Mouse (Mus musculus) frontal cortex, adult (tissue): ENCODE measurements around the gene Palld.
A peak's percentile ranks its signal among the peaks of the same experiment; 100 is the strongest.

Source experiments
- ATAC-seq: cut with Nextera tagmentation; 2 replicates; pipeline ENCODE4 v1.9.2; 2017; ENCODE audit warnings: mild to moderate bottlenecking, moderate library complexity, mixed read lengths; ENCODE audit not compliant: low TSS enrichment

Gene Palld

DNA sequence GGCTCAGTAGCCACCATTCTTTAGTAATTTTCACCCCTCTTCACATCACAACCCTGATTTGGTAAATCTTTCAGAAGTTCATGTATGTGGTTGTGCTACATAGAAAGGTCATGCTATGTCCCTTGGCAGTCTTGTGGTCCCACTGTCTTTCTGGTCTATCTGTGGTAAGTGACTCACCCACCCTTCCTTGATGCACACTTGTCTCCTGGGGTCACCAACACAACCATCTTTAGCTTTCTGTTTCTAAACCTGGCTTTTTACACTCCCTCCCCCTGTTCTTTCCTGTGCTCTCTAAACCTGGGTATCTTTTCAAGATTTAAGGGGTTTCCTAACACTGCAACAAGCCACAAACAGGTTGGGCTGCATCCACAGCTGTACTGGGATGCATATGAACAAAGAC is 345.5 kb downstream of the Palld start:
- ATAC-seq: no peak

- ATAC-seq: no peak
These were observed 346.3 kb downstream of the Palld start for GRCm38 (mm10) chr8:61556219-61556618.

- no peak for ATAC-seq
These were observed 347.1 kb downstream of the Palld start for GRCm38 (mm10) chr8:61555343-61555742.

- ATAC-seq: peak; percentile 75
These were observed 349.6 kb downstream of the Palld start for GRCm38 (mm10) chr8:61552755-61553402.

- peak; percentile 65 for ATAC-seq
These were observed 350.3 kb downstream of the Palld start for GRCm38 (mm10) chr8:61552221-61552620.

- ATAC-seq: no peak
These were observed 352.3 kb downstream of the Palld start for GRCm38 (mm10) chr8:61550006-61550748.

DNA sequence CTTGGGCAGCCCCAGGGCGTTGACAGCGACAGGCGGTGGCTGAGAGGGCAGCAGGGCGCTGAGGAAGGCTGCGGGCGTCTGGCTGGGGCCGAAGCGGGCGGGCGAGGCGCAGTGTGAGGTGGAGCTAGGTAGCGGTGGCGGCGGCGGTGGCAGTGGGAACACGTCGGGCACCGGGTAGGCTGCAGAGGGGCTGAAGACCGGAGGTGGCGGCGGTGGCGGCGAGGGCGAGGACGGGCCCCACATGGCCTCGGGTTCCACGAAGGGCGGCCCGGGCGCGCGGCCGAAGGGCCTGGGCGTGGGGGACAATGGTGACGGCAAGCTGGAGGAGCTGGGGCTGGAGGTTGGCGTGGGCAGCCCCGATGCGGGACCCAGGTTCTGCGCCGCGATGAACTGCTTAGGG is 352.9 kb downstream of the Palld start:
- no peak for ATAC-seq

DNA sequence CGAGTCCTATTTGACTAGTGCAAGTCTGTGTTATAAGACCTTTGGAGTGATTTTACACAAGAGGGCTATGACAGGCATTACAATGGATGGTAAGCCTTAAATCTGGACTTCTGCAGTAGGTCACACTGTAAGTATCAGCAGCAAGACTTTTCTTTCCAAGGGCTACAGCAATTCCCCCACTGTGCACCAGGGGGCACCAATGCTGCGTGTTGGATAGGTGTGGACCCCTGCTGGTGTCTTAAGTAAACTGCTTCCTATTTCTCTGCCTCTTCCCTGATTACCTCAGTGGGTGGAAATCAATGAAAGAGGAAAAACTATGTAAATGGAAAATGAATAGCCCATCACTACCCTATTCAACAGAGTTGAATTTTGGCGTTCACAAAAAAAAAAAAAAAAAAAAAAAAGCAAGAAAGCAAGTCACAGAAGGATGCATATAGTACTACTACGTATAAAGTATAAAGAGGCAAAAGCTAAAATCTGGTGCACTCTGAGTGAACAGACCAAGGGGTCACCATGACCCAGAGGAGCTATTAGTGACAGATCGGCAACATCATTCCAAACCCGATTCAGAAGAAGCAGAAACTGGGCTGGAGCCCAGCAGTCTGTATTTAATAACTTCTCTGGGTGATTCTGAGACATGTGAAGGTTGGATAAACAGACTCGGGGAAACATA is 362.5 kb downstream of the Palld start:
- peak; percentile 89 for ATAC-seq

- ATAC-seq: no peak
These were observed 365.0 kb downstream of the Palld start for GRCm38 (mm10) chr8:61537471-61537870.

DNA sequence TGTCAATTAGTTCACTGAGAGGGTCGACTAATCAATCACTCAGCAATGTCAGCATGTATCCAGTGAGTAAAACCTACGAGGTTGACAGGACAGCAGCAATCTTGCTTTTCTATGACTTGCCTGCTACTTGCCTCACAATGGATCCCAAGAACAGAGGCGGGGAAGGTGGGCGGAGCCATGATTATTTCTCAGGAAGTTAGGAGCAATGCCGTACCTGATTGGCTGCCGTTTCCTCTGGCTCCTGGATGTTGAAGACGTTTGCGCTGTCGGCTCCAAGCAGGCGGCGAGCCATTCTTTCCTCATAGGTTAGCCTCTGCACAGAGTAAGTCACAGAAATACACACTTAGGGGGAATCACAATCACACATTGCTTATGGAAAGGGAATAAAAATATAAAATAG is 367.0 kb downstream of the Palld start:
- no peak for ATAC-seq

GRCm38 (mm10) chr8:61533356-61533926 is 369.0 kb downstream of the Palld start:
- ATAC-seq: no peak

DNA sequence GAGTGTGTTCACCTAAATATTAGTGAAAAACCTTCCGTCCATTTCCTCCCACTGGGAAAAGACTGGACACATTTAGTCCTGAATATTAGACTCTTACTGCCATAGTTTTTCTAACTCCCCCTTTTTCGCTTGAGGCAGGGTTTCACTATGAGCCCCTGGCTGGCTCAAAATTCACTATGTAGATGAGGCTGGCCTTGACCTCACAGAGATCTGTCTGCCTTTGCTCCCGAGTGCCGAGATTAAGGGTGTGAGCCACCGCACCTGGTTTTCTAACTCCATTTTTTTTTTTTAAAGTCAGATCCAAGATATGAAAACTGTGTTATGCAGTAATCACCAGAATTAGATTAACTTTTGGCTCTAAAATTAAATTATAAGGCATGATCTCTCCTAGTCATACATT is 369.7 kb downstream of the Palld start:
- no peak for ATAC-seq

DNA sequence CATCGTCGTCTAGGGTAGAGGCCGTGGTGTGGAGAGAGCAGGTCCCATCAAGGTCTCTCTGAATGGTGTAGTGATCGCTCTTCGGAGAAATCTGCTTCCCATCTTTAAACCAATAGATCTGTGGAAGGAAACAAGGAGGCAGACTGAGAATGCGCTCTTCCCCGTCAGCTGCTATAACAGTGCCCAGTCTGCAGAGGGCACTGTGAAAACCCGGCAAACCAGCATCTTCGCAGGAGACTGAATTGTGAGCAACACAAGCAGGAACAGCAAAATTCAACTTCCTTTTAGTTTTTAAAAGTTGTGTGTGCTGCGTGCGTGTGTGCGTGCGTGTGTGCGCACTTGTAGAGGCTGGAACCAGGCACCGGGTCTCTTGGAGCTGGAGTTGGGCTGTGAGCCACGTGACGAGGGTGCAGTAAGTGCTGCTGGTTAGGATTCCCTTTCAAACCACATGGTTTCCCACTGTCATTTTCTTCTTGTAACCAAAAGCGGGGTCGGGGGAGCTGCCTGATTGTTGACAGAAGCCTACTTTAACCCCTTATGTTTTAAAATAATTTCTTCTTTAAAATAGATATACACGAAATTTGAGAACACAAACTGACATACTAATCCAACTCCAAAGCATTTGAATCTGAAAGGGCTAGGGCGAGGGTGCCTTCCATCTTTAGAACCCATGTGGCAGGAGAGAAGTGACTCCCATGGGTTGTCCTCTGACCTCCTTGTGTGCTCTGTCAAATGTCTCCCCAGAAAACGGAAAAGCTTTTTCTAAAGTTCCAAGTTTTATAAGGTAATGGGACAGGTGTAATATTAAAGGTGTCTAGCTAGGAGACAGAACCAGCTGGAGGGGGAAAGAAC is 370.3 kb downstream of the Palld start:
- peak; percentile 92 for ATAC-seq

- no peak for ATAC-seq
These were observed 373.8 kb downstream of the Palld start for GRCm38 (mm10) chr8:61528642-61529041.

DNA sequence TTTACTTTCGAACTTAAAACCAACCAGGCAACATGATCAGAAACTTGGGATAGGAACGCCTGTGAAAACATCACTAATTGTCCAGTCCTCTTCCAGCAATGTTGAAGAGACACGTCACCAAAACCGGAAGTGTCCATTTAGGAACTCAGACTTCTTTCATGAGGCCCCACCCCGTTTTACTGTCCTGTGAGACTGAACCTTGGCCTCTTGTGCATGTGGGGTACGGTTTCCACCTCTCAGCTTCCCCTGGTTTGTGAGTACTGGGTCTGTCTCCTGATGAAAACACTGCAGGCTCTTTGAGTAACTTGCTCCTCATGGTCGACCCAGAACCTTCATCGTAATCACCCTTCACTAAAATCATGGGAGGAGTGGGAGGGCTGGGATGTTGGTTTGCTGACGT is 374.3 kb downstream of the Palld start:
- no peak for ATAC-seq

GRCm38 (mm10) chr8:61527037-61527436 is 375.5 kb downstream of the Palld start:
- peak; percentile 24; the same call in 1 of the 2 replicates for ATAC-seq

- ATAC-seq: peak; percentile 76
These were observed 380.4 kb downstream of the Palld start for GRCm38 (mm10) chr8:61522132-61522531.

DNA sequence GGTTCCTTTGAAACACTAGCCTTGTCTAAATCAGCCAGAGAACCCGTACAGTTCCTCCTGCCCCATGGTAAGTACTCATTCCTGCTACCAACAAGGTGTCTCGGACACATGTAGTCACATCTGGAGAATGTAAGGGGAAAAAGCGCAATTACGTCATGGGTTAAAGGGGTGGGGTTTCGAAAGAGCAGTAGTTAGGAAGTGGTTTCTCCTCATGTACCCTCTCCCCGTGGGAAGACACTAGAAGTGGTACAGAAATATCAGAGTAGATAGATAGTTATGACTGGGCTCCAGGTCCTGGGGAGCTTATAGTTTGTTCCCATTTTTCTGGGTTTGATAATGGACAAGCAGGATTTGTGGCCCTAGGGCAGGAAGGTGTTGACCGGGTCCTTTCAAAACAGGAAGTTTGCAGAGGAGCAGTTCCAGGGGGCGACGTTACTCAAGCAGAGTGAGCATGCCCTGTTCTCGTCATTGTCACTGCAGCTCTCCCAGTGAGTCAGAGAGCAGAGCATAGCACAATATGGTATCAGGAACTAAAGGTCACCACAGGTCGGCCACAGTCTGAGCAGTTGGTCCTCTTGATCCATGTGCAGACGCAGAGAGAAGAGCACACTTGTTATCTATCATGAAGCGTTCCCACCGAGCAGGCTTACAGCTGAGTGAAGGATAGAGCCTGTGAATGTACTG is 384.8 kb downstream of the Palld start:
- no peak for ATAC-seq

- ATAC-seq: no peak
These were observed 385.6 kb downstream of the Palld start for GRCm38 (mm10) chr8:61516745-61517501.
